Mouse (Mus musculus) gastrocnemius, adult 2 months (tissue): ENCODE results near the gene Cblc. TPM values are rescaled to one million over a fixed set of nuclear protein-coding genes. Genes with fewer than 3 reads are reported as not detected.

Source experiments
- DNase-seq: peaks from one replicate; pipeline ENCODE4 v3.0.0; 2022
- H3K27ac ChIP-seq: fragments of 200-600 bp; 2 replicates; pipeline ENCODE4 v1.8.1; 2022; ENCODE audit warnings: mild to moderate bottlenecking
- H3K4me3 ChIP-seq: fragments of 200-600 bp; 2 replicates; pipeline ENCODE4 v1.8.1; 2022; ENCODE audit warnings: mild to moderate bottlenecking, moderate library complexity
- CTCF ChIP-seq: fragments of 200-600 bp; IDR thresholded peaks from 2 replicates; pipeline ENCODE4 v1.8.1; 2022; ENCODE audit warnings: antibody characterized with exemption, mild to moderate bottlenecking, moderate library complexity
- intact Hi-C: fragments of 180-260 bp; cut with DNase I; formaldehyde crosslinking; loops from one replicate; pipeline ENCODE4 v1.15.1; 2025
- total RNA-seq, 2 experiments: library from RNA; stranded (reverse); gene quantifications; 2 replicates each; pipeline ENCODE4 v1.2.3; 2021

The Cblc gene
- total RNA-seq, 2 experiments from 2014 or later, result not detected

DNA sequence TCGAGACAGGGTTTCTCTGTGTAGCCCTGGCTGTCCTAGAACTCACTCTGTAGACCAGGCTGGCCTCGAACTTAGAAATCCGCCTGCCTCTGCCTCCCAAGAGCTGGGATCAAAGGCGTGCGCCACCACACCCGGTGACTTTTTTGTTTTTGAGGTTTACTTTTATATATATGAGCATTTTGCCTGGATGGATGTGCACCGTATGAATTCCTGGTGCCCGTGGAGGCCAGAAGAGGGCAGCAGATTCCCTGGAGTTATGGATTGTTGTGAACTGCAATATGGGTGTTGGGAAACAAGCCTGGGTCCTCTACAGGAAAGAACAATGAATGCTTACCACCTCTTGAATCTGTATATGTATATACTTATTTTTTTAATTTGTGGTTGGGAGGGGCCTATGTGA is 44.0 kb downstream of the Cblc start:
- peak; percentile 63 for TF ChIP-seq CTCF
- no peak overlapping the region; the same call in 1 of the 2 replicates for H3K27ac ChIP-seq
- no peak overlapping the region for H3K4me3 ChIP-seq
- intact Hi-C loops, result loop anchor here (2.0 to 5.0 kb wide), 2 partner anchors 30 to 90 kb away; no protein-coding TSS in a partner anchor
- DNase-seq, result no peak

DNA sequence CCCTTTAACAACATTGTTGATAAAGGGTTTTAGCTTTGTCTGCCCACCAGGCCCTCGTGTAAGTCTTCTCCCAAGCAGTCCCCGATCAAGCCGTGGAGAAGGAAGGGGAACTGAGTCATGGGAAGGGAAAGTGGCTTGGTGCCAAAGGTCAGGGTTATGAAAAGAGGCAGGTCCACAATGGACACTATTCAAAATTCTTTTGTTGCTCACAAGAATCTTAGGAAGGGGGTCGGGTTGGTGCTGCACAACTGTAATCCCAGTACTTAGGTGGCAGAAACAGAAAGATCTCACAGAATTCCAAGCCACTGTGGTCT is 45.6 kb downstream of the Cblc start:
- peak overlapping the region; percentile 84 for H3K27ac ChIP-seq
- DNase-seq, result no peak
- intact Hi-C loops, result loop anchor here (5.0 kb wide), 1 partner anchor 91 kb away; no protein-coding TSS in a partner anchor
- no peak overlapping the region for H3K4me3 ChIP-seq
- TF ChIP-seq CTCF, result no peak

DNA sequence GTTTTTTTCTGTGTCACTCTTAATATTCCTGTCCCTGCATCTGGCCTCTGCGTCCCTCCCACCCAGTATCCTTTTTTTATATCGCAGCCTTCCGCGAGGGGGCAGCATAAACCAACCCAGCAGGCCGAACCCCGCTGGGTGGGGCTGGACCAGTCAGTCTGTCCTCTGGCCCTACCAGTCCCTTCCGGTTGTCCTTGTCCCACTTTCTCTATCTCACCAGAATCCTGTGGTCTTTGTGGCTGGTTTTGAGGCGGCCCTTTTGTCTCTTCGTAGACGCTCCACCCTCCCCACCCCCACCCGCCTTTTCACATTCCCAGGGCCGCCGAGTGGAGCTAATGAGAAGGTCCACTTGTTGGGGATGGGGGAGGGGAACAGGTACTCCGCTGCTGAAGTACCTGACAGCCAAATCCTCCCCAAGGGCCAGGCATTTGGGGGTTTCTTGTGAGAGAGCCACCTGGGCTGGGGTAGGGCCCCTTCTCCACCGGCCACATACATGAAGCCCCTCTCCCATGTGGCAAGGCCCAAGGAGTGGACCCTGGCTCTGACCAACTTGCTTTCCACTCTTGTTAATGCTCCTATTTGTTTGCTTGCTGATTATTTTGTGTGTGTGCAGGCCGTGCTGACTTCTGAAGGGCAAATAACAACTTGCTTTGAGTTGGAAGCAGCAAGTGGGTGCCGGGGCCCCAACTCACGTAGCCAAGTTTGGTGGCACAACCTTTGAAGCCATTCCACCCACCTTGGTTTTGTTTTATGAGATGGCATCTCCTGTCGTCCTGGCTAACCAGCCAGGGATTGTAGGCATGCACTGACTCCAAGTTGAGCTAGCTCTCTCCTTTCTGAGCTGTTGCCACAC is 46.2 kb downstream of the Cblc start, which contains the start of gene Nectin2:
Gene Nectin2, minus strand, starts transcription at position 267 of the 853 bp plus-strand sequence.
- Histone ChIP-seq H3K27ac (peak within 1 kb of the TSS; percentile 88), H3K4me3 (peak within 1 kb of the TSS; percentile 84)
- DNase-seq, result peak; percentile 94
- intact Hi-C loops, result loop anchor here (1.0 to 5.0 kb wide), 2 partner anchors 40 to 92 kb away; no protein-coding TSS in a partner anchor
- peak; percentile 94 for TF ChIP-seq CTCF

DNA sequence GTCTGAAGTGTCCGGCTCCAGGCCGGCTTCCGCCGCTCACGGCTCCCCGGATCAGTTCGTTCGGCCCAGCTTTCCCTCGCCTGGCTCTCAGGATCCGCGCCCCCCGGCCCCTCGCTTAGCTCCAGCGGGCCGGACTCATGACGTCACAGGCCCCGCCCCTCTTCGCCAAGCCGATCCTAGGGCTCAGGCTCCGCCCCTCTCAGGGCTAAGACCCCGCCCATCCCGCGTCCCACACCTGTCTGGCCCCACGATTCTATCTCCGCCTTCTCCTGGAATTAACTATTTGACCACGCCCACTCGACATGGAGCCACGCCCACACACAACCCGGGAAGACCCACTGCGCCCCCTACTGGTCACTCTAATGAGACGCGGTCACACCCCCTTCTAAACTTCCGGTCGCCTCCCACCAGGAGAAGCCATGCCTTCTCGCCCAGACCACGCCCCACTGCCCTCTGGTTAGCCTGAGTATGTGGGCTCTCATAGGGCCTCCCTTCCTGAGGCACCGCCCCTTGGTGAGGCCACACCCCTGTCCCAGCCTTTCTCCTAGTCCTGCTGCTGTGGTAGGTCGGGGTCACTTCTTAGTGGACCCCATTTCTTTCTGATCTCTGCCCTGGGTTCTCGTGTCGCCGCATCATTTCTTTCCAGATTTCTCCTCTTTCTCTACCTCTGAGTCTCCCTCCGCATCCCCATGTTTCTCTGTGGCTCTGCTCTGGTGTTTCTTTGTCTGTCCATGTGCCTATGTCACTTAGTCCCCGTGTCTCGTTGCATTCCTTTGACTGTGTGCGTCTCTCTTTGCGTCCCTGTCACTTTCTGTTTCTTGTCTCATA is 47.0 kb downstream of the Cblc start:
- intact Hi-C loops, result loop anchor here (1.0 to 5.0 kb wide), 3 partner anchors 33 to 93 kb away; no protein-coding TSS in a partner anchor
- DNase-seq, result peak; percentile 96
- peak; percentile 83 for TF ChIP-seq CTCF
- H3K27ac ChIP-seq, result peak overlapping the region; percentile 88
- peak overlapping the region; percentile 84 for H3K4me3 ChIP-seq

DNA sequence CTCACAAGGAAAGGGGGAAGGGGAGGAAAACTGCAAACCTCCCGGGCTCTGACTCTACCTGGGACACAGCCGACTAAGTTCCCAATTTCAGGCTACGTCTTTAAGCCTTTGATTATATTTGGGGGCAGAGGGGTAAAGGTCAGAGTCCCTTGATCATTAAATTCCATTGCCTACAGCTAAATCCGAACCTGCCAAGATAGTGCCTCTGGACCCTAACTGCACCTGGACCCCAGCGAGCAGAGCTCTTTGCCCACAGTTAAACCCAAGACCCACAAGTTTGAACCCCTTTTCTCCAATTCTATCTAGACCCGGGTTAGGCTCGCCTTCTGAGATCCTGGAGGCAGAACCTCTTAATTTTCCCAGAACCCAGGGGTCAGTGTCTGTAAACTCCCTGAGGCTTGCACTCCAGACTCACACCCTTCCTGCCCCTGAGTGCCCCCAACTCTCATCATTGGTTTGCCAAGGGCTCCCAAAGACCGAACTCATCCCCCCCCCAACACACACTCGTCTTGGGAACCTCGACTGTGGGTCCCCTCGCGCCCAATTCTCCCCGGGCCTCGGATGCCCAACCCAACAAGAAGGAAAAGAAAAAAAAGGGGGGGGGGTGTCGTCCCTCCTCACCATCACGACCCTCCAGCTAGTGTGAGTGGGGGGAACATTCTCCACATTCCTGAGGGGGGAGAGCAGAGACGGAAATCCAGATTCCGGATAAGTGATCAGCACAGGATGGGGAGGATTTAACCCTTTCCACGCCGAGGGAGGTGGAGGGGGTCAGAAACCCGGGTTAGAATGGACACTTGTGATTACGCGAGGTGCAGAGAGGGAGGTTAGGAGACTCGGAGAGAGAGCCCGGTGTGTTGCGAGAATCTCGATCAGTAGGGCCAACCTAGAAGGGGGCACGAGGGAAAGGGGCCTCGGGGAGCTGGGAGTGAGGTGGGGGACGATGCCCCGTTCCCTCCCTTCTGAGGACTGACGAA is 48.1 kb downstream of the Cblc start:
- DNase-seq, result no peak
- Histone ChIP-seq H3K27ac (peak overlapping the region; percentile 88), H3K4me3 (peak overlapping the region; percentile 84)
- TF ChIP-seq CTCF, result no peak
- intact Hi-C loops, result loop anchor here (2.0 kb wide), 1 partner anchor 32 kb away; no protein-coding TSS in a partner anchor

DNA sequence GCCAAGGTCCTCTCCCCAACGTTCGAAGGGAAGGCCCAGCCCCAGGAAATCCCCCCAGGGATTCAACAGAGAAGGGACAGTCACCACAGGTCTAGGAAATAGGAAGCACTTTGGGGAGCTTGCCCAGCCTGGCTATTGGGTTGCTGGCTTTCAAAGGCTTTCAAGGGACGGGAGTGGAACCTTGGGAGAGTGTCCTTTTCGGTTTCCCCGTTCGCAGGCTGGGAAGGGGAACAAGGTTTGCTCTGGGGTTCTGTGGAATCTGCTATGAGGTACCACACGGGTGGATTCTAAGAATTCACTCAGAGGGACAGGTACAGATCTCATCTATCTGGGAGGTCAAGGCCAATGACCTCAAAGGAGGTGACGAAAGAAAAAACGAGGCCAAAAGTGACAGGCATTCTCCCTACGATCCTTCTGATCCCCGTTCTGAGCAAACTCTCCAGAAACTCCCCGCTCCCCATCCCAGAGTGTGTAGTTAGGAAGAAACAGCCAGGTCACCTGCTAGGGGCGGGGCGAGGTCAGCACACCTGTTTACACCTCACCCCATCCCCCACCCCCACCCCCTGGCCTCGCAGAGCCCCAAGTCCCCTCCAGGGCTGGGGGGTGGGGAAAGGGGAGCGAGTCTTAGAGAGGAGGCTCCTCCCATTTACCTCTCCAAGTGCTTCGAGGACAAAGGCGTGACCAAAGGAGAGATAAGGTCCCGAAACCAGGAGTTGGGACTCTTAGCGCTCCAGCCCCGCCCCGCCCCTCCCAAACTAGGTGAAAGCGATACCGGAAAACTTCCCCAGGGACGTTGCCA is 49.0 kb downstream of the Cblc start:
- Histone ChIP-seq H3K4me3 (peak overlapping the region; percentile 84), H3K27ac (peak overlapping the region; percentile 88)
- DNase-seq, result no peak
- TF ChIP-seq CTCF, result no peak
- intact Hi-C loops, result loop anchor here (2.0 kb wide), 1 partner anchor 31 kb away; no protein-coding TSS in a partner anchor

DNA sequence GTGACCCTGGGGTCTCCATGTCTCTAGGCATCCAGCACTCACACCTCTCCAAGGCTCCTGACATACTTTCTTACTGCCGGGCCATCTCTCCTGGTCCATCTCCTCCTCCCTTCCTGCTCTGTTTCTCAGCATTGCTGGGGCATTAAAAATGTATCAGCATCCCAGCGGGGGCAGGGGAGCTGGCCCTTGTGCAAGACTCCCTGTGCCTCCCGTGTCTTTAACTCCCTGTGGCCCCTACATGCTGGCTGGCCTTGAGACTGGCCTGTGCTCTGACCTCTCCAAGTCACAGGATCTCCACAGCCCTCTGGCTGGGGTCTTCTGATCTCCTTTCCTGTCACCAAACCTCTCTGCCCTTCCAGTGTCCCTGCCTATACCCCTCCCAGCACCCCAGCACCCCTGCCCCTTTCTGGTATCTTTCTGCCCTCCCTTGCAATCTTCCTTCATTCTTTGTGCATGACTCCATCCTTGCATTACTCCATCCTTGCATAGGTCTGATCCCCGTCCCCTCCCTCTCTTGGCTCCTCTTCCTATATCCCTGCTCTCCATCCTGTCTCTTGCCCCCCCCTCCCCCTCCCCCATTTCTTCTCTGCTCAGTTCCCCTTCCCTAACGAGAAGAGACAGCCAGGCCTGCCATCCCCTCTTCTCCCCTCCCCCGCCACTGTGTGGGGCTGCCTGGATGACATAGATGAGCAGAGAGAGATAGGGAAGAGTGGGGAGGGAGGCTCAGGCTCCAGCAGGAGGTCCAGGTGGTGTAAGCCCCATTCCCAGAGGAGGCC is 50.0 kb downstream of the Cblc start:
- no peak for DNase-seq
- Histone ChIP-seq H3K27ac (no peak overlapping the region), H3K4me3 (no peak overlapping the region)
- TF ChIP-seq CTCF, result no peak
- intact Hi-C loops, result no loop called here

DNA sequence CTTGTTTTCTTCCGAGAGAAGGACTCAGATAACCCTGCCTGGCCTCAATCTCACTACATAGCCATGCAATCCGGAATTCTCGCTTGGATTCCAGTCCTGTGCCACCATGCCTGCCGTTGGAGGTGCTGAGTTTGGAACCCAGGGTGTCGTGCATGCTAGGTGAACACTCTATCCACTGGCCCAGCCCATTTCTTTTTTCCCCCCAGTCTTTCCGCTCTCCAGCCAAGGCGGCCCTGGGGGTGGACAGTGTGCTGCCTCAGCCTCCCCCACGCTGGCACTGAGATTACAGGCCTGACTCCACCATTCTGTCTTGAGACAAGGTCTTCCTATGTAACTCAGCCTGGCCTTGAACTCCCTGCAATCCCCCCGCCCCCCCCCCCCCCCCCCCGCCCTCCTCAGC is 50.6 kb downstream of the Cblc start:
- peak overlapping the region; percentile 78 for H3K27ac ChIP-seq
- intact Hi-C loops, result no loop called here
- TF ChIP-seq CTCF, result no peak
- no peak overlapping the region for H3K4me3 ChIP-seq
- no peak for DNase-seq

DNA sequence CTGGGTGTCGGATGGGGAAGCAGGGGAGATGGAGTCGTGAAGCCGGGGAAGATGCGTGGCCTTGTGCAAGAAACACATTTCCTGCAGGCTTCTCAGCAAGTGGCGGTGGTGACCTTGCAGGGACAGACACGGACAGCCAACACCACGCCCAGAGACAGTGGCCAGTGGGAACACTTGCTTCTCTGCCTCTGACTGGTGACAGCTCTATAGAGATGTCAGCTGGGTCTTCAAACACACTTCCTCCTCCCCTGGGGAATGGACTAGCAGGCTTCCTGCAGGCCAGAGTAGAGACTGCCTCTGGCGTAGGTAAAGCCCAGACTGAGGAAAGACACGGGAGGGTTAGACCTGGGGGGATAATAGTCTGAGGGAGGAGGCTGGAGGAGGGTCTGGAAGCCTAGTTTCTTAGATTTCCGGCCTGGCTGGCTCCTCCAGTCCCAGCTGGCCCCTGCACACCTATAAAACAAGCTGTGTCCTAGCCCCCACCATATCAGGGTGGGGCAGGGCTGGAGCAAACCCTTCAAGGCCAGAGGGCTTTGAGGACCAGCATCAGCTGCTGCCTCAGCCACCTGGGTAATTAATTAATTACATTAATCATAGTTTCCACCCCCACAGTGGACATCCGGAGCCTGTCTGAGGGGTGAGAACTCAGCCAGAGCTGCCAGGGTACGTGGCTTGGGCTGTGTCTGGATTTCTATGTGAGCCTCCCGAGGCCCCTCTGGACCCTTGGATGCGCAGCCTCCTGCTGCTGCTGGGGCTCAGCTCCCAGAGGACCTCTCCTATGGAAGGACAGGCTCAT is 51.8 kb downstream of the Cblc start:
- intact Hi-C loops, result no loop called here
- Histone ChIP-seq H3K4me3 (peak overlapping the region; percentile 38), H3K27ac (peak overlapping the region; percentile 78)
- no peak for DNase-seq
- TF ChIP-seq CTCF, result no peak

DNA sequence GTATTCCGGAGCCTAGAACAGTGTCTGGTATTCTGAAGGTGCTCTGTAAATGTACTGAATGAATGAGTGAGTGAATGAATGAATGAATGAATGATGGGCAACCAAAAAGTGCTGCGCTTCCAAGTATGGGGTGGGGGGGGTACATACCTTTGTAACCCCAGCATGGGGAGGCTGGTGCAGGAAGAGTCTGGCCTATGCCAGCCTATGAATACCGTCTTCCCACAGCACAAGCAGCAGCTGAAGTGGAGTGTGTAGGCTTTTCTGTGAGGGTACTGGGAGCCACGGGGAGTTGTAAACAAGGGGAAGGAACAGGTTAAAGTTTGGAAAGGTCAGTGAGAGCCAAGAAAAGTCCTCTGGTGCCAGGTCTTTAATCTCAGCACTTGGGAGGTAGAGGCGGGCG is 52.8 kb downstream of the Cblc start:
- TF ChIP-seq CTCF, result no peak
- no peak overlapping the region for H3K4me3 ChIP-seq
- H3K27ac ChIP-seq, result no peak overlapping the region; the same call in 1 of the 2 replicates
- no peak for DNase-seq
- intact Hi-C loops, result no loop called here
